Mouse (Mus musculus): ENCODE measurements around the gene Slc4a1ap.

DNA sequence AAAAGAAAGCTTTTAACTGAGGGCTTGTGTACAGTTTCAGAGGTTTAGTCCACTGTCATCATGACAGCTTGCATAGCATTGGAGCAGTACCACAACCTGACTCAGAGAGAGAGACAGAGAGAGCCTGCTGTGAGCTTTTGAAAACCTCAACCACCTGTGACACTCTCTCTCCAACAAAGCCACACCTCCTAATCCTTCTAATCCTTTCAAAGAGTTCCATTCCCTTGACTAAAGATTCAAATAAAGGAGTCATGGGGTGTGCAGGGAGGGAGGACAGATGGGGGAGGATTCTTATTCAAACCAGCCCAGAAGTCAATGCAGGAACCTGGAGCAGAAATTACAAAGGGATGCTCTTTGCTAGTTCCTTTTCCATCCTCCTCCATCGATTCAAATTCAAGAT lies 34.8 kb upstream of the Slc4a1ap start:
- TF ChIP-seq POLR2A (IDR thresholded peaks at IDR 0.05; ENCODE audit: extremely low read depth, insufficient read depth, low read length) = no peak
- TF ChIP-seq CTCF (IDR thresholded peaks at IDR 0.05; ENCODE audit: extremely low read depth, insufficient read depth, low read length) = no peak
